Mouse (Mus musculus): ENCODE measurements at regions not wholly inside any gene's neighbourhood (a gene's known extent, or its start where the extent isn't known, plus 50 kb on each side); places are given as distances from the start of the nearest gene placed in this dataset.

- Histone ChIP-seq H3K4me3 (ENCODE audit: low read depth, low read length) (no peak overlapping the region), H3K4me2 (ENCODE audit: low read depth, low read length, poor library complexity, severe bottlenecking) (no peak overlapping the region), H3K36me3 (ENCODE audit: insufficient read depth, low read length) (no peaks in the 10 kb centered on the region), H3K27me3 (ENCODE audit: insufficient read depth, low read length) (no peaks in the 10 kb centered on the region), H3K9ac (replicated peaks; ENCODE audit: low read length, poor library complexity, severe bottlenecking) (no peak overlapping the region), H3K9me3 (ENCODE audit: low read length) (no peaks in the 10 kb centered on the region), H3K4me1 (ENCODE audit: insufficient read depth, low read length) (no peaks in the 10 kb centered on the region), H3K27ac (ENCODE audit: low read depth, low read length) (no peak overlapping the region)
- TF ChIP-seq CTCF (IDR thresholded peaks at IDR 0.05), result no peak
- DNase-seq (ENCODE audit: low spot score) (no peak), ATAC-seq (ENCODE audit: low FRiP score) (no peak)
- 45% methylated on average over 3 of the region's 3 CpGs for WGBS
Observed at GRCm38 (mm10) chr10:43729184-43729583, 151.1 kb downstream of the Cd24a start.

DNA sequence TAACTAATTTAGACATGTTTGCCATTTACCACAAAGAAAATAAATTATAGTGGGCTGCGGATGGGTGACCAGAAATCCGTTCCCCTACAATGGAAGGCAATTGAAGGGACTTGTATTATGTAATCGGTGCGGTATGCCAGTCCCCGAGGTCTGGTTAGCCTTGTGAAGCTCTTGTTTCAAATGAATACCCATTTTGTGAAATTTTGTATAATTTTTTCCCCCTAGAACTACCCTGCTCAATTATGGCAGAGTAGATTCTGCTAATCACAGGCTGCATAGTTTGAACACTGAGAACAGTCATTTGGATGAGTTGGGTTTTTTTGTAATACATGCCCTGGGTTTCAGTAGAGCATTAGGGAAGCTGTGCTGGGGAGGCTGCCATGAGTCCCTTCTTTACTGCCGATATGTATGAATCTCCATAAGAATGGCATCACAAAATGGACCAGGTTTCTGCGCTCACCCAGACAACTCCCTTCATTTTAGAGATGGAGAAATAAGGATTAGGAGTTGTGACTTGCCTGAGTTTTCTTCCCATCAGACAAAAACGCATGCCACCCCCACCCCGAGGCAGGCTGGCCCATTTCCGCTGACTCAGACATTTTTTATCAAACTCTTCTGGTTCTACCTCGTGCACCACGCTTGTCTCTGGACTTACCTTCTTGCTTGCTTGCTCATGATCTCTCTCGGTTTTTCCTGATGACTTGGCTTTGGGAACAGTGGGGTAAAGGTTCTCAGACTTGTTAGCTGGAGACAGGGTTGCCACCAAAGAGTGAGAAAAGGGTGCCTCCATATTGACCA, 155.7 kb downstream of the Cd24a start:
- ATAC-seq (ENCODE audit: low FRiP score) (no peak), DNase-seq (ENCODE audit: low spot score) (no peak)
- no peaks in the 10 kb centered on the region for H3K4me1 ChIP-seq (ENCODE audit: insufficient read depth, low read length)
- H3K27me3 ChIP-seq (ENCODE audit: insufficient read depth, low read length), result no peaks in the 10 kb centered on the region
- no peaks in the 10 kb centered on the region for H3K36me3 ChIP-seq (ENCODE audit: insufficient read depth, low read length)
- 85% methylated on average over 13 of the region's 13 CpGs for WGBS
- H3K9me3 ChIP-seq (ENCODE audit: low read length), result no peaks in the 10 kb centered on the region
- no peak overlapping the region for H3K27ac ChIP-seq (ENCODE audit: low read depth, low read length)
- no peak overlapping the region for H3K4me3 ChIP-seq (ENCODE audit: low read depth, low read length)
- no peak overlapping the region for H3K4me2 ChIP-seq (ENCODE audit: low read depth, low read length, poor library complexity, severe bottlenecking)
- no peak for TF ChIP-seq CTCF (IDR thresholded peaks at IDR 0.05)
- H3K9ac ChIP-seq (replicated peaks; ENCODE audit: low read length, poor library complexity, severe bottlenecking), result no peak overlapping the region

GRCm38 (mm10) chr10:43739181-43739580, 161.1 kb downstream of the Cd24a start:
- no peak overlapping the region for H3K4me2 ChIP-seq (ENCODE audit: low read depth, low read length, poor library complexity, severe bottlenecking)
- TF ChIP-seq CTCF (IDR thresholded peaks at IDR 0.05), result no peak
- H3K4me1 ChIP-seq (ENCODE audit: insufficient read depth, low read length), result no peaks in the 10 kb centered on the region
- no peaks in the 10 kb centered on the region for H3K9me3 ChIP-seq (ENCODE audit: low read length)
- H3K9ac ChIP-seq (replicated peaks; ENCODE audit: low read length, poor library complexity, severe bottlenecking), result no peak overlapping the region
- DNase-seq (ENCODE audit: low spot score), result no peak
- no peak overlapping the region for H3K27ac ChIP-seq (ENCODE audit: low read depth, low read length)
- H3K36me3 ChIP-seq (ENCODE audit: insufficient read depth, low read length), result no peaks in the 10 kb centered on the region
- no peaks in the 10 kb centered on the region for H3K27me3 ChIP-seq (ENCODE audit: insufficient read depth, low read length)
- 89% methylated on average over 2 of the region's 2 CpGs for WGBS
- ATAC-seq (ENCODE audit: low FRiP score), result no peak
- no peak overlapping the region for H3K4me3 ChIP-seq (ENCODE audit: low read depth, low read length)

DNA sequence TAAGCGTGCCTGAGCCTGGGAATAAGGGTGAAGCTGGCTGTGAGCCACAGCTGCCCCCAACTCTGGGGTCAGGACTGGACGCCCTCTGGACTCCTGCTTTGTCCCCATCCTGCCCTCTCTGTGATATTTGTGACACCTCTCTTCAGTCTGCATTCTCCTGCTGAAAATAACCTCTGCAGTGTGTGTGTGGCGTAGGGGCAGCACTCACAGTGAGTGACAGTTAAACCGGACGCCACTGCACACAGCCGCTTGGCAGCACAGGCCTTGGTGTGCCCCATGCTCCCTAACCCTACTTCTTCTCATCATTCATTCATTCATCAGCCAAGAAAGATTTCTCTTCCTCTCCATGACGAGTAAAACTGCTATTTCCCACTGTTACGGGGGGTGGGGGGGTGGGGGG, 161.6 kb downstream of the Cd24a start:
- Histone ChIP-seq H3K4me1 (ENCODE audit: insufficient read depth, low read length) (no peaks in the 10 kb centered on the region), H3K4me3 (ENCODE audit: low read depth, low read length) (no peak overlapping the region), H3K9me3 (ENCODE audit: low read length) (no peaks in the 10 kb centered on the region), H3K27me3 (ENCODE audit: insufficient read depth, low read length) (no peaks in the 10 kb centered on the region), H3K36me3 (ENCODE audit: insufficient read depth, low read length) (no peaks in the 10 kb centered on the region), H3K9ac (replicated peaks; ENCODE audit: low read length, poor library complexity, severe bottlenecking) (no peak overlapping the region), H3K4me2 (ENCODE audit: low read depth, low read length, poor library complexity, severe bottlenecking) (no peak overlapping the region), H3K27ac (ENCODE audit: low read depth, low read length) (peak overlapping the region; percentile 72; the same call in 1 of the 2 replicates)
- TF ChIP-seq CTCF (IDR thresholded peaks at IDR 0.05), result no peak
- WGBS, result 40% methylated on average over 8 of the region's 8 CpGs
- no peak for DNase-seq (ENCODE audit: low spot score)
- ATAC-seq (ENCODE audit: low FRiP score), result peak; percentile 42; the same call in 1 of the 2 replicates

DNA sequence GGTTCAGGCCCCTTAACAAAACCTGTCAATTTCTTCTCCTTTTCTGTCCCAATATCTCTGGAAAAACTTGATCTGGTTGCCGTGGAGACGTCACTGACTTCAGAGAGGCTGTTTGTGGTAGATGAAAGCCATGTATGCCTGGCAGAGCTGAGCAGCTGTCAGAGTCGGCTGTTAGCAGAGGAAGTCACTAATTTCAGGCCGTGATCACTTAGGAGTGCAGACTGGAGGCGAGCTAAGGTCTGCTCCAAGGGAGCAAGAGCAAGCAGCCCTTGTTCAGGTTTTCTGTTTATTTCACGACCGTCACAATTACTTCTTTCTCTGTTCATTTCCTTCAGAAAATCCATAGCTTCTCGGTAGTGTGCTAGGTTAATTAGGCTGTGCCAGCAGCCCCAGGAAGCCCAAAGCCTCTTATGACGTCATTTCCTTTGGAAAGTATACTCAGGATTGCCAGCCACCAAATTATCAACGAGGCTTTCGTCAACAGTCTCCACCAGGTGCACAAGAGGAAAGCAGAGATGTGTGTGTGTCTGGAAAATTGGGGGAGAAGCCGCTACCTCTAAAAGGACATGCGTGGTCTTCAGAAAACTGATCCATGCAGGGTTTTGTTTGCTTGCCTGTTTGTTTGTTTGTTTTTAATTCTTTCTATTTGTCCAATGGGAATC, 161.2 kb downstream of the Qrsl1 start:
- no peak for TF ChIP-seq CTCF (IDR thresholded peaks at IDR 0.05)
- 23% methylated on average over 13 of the region's 13 CpGs for WGBS
- Histone ChIP-seq H3K9ac (replicated peaks; ENCODE audit: low read length, poor library complexity, severe bottlenecking) (0 out of 2 replicates have a peak overlapping the region, but pooled peaks have one; percentile 24), H3K4me2 (ENCODE audit: low read depth, low read length, poor library complexity, severe bottlenecking) (0 out of 2 replicates have a peak overlapping the region, but pooled peaks have one; percentile 12), H3K36me3 (ENCODE audit: insufficient read depth, low read length) (no peaks in the 10 kb centered on the region), H3K27me3 (ENCODE audit: insufficient read depth, low read length) (no peaks in the 10 kb centered on the region), H3K9me3 (ENCODE audit: low read length) (no peaks in the 10 kb centered on the region), H3K4me3 (ENCODE audit: low read depth, low read length) (no peak overlapping the region), H3K27ac (ENCODE audit: low read depth, low read length) (peak overlapping the region; percentile 72), H3K4me1 (ENCODE audit: insufficient read depth, low read length) (no peaks in the 10 kb centered on the region)
- ATAC-seq (ENCODE audit: low FRiP score) (peak; percentile 76), DNase-seq (ENCODE audit: low spot score) (peak; percentile 56)

Measured in midbrain, postnatal 0 days (tissue).